Mouse (Mus musculus) testis, adult 2 months (tissue): ENCODE measurements around the gene Ankrd17.

Experiments
- CTCF ChIP-seq: fragments of 200-500 bp; IDR thresholded peaks from 2 replicates; pipeline ENCODE4 v1.5.1; 2012; ENCODE audit warnings: low read depth, mild to moderate bottlenecking, inconsistent platforms, low read length, moderate library complexity; ENCODE audit not compliant: control insufficient read depth, insufficient read depth, insufficient replicate concordance
- POLR2A ChIP-seq: fragments of 200-500 bp; IDR thresholded peaks from 2 replicates; pipeline ENCODE4 v1.6.1; 2012; ENCODE audit warnings: low read depth, mild to moderate bottlenecking, inconsistent platforms, low read length, moderate library complexity; ENCODE audit not compliant: control insufficient read depth

- TF ChIP-seq POLR2A (no peak), CTCF (no peak)
Measured at GRCm38 (mm10) chr5:90365141-90365951, 1.0 kb downstream of the Ankrd17 start.
